Mouse (Mus musculus) hematopoietic stem cell, adult 5-6 weeks (primary cell): ENCODE results near the gene Elk1. TPM values are rescaled to one million over a fixed set of nuclear protein-coding genes. Genes with fewer than 3 reads are reported as not detected.

Experiments used
- ATAC-seq, 2 experiments: fragments of 125-278 bp in 1 of 2; replicated peaks in 1 of 2; 2 replicates each; pipeline ENCODE4 v1.8.0; 2016 to 2017; ENCODE audit warnings: inconsistent platforms in 2 of 2, mild to moderate bottlenecking in 2 of 2, moderate number of reproducible peaks in 2 of 2, low read depth in 1 of 2, moderate TSS enrichment in 1 of 2; ENCODE audit not compliant: low FRiP score in 2 of 2, poor library complexity in 2 of 2, severe bottlenecking in 2 of 2, insufficient read depth in 1 of 2, low TSS enrichment in 1 of 2
- total RNA-seq: library from RNA; stranded (forward); fragments of 172-1452, 232-1000 nt; gene quantifications from 2 replicates; pipeline ENCODE4 v1.2.3, GENCODE M21; 2017

Elk1 gene
- total RNA-seq: 4.4 and 6.7 TPM in 2 replicates

DNA sequence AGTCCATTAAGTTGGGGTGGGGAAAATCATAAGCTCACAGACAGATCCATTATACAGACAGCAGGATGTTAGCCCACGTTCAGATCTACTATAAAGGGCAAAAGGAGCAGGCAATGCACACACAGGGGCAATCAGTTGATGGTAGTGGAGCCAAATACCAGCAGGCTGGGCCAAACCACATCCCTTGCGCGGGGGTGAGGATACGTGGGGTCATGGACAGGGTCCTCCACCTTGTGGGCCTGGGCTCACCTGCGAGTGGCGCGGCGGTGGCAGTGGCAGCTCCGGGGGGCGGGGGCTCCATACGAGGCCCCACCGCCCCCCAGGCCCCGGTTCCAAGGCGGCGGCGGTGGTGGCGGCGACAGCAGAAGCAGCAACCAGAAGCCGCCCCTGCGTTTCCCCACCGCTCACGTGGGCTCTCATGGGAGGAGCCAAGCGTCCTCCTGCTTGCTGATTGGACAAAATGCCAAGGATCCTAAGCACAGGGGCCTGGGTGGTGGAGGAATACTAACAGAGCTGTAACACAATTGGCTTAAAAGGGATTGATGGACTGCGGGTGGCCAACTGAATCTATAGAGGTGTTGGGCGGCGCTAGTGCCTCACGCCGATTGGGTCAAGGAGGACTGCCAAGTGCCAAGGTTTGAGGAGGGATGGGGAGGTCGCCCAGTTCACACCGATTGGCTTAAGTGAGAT lies at the start of gene Elk1:
Elk1 (minus strand) TSS at position 418 of the 690 bp plus-strand sequence.
- peak; percentile 99 for ATAC-seq

DNA sequence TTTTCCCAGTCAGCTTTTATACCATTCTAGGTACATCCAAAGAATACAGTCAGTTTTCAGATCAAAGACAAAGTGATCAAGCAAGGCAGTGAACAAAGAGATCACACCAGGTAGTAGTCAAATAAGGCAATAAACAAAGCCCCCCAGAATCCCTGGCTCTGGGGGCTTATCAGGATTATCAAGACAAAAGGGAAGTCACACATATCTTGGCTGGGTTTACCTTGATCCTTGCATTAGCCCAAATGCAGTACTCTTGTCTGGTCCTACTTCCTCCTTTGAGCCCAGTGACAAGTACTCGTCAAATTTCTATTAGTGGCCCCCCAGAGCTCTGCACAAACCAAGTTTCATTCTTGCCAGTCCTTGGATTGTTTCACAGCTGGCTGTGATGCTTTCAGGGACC lies 30.5 kb upstream of the Elk1 start:
- ATAC-seq: no peak

DNA sequence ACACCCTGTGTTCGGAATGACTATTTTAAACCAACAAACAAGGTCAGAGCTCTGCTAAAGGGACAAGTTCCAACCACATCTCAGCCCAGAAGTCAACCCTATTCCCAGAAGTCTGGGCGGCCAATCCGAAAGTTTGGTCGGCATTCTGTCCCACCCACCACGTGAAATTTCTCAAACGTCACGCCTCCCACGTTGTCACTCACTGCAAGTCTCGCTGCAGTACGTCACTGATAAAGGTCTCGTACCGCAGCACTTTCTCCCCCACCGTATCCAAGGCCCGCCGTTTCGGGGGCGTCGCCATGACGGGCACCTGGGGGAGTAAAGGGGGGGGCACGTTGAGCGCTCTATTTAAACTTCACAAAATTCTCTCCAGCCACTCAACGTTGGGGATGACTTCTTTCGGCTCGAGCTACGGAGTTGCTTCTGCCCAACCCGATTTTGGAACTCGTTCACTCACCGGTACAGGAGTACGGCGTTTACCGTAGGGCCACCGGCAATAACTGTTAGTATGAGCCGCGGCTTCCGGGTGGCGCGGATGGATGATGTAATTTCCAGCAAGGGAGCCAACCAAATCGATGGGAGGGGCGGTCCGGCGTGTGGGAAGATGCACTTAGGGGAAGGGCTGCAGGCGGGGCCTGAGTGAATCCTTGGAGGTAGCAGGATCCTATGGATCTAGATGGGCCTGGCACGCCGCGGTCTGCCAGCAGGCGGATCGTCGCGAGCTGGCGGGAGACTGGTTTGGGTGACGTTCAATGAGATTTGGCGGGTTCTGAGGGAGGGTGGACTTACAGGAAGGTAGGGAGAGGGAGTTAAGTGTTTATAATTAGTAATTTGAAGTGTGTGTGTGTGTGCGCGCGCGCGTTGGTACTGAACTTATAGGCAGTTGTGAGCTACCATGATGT lies 11.3 kb upstream of the Elk1 start, which contains the start of gene Uxt:
Uxt (minus strand) TSS at position 541 of the 902 bp plus-strand sequence.
- peak; percentile 98 for ATAC-seq

DNA sequence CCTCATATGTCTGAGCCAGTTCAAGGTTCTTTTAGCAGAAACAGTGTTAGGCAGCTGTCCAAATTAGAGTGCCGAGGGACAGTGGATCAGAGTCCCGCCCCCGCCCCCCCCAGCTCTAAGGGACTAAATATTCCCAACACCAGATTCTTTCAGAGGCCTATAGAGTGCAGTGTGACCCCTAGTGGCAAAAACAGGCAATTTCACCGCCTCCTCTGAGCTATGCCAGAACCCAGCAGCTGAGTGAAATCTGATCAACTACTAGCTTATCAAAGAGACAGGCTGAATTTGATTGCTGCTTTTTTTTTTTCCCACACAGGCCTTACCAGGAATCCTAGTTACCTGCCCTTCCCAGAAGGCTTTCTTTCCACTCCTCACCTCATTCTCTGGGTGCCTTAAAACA lies 4.4 kb downstream of the Elk1 start:
- no peak for ATAC-seq

DNA sequence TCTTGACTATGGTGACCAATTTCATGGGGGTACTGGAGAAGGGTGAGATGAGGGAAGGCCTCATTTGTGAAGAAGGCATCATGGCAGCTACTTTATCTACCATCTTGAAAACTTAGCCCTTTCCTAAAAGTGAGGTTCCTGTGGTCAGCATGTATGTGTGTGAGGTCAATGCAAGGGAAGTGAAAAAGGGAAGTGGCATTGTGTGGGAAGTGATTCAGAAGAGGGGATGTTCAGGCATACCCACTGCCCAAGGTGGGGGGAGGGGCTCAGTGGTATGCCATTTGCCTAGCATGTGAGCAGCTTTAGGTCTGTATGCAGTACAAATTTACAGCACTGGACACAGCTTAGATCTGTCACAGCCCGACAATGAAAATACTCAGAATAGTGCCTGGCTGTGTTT lies 18.4 kb downstream of the Elk1 start:
- peak; percentile 71 to 85 for ATAC-seq

DNA sequence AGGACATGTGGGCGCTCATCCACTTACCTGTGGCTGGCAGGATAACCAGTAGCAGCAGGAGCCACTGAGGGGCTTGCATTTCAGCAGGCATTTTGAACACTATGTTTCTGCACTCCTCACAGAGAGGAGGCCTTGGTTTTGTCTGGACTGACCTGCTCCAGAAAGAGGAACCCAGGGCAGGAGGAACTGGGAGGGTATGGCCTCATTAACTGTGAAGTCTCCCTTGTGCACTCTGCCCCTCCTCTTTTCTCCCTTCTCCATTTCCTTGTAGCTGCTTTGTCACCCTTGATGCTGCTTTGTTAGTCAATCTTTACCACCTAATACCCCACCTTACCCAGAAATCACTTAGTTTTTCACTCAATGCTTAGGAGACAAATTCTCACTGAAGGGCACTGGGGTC lies 19.0 kb downstream of the Elk1 start, which contains the start of gene Cfp:
Cfp (minus strand) TSS at position 192 of the 400 bp plus-strand sequence.
- peak; percentile 81 to 87 for ATAC-seq

DNA sequence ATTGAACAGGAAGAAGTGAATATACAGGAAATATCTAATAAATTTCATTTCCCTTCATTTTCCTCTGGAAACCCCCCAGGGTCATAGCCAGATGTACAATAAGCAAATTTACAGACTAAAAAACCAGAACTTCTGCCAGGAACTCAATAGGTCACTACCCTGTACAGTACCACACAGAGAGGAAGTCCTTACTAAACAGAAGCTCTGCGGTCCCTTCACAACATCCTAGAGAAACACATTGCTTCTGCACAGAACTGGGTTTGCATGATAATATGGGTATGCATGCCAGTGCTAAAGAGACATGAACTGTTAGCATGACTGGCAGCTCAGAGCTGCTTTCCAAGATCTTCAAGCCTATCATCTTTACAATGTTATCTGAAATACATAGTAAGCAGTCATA lies 20.5 kb downstream of the Elk1 start:
- peak; percentile 50 to 59 for ATAC-seq

DNA sequence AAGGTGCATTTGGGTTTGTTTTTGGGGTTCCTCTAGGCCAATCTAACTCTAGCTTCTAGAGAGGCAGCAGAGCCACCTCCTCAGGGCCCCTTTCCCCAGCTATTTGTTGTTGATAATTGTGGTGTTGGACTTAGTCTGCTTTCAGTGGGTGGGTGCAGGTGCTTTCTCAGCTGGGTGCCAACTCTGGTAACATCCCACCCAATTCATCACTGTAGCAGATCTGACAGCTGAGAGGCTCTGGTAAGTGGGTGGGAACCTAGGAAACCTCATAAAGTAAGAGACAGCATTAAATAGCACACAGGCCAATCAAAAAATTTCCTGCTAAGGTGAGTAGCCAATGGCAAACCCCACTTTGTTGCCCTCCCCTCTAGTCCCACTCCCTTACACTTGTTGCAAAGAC lies 25.4 kb downstream of the Elk1 start:
- no peak for ATAC-seq

DNA sequence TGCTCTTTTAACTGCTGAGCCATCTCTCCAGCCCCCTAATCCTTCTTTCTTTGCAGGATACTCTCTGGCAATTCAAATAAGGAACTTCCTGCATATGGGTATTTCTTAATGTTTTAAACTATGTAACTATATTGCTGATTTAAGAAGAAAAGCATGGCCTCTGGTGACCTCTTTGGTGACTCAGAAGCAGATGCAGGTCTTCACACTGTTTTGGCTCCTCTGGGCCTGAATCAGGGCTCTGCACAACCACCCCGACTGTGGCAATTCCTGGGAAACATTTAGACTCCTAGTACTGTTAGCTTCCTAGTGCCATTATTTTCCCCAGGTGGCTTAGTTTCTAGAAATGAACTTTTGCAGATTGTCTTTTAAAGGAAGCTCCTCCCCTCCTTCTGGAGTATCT lies 26.9 kb downstream of the Elk1 start:
- no peak for ATAC-seq

DNA sequence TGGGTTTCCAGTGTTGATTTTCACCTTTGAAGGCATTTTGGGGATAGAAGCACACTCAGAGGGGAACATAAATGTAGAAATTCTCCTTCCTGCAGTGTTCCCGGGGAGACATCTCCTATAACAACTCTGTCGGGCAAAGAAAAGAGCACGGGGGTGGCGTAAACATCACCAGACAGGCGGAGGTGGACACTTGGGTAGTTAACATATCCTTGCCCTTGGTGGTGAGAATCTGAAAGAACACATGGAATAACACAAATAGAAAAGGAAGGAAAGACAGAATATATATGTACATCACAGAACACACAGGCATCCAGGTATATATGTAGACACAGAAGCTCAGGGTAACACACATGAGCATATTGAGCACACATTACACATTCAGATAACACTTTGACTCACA lies 29.0 kb downstream of the Elk1 start:
- no peak for ATAC-seq

DNA sequence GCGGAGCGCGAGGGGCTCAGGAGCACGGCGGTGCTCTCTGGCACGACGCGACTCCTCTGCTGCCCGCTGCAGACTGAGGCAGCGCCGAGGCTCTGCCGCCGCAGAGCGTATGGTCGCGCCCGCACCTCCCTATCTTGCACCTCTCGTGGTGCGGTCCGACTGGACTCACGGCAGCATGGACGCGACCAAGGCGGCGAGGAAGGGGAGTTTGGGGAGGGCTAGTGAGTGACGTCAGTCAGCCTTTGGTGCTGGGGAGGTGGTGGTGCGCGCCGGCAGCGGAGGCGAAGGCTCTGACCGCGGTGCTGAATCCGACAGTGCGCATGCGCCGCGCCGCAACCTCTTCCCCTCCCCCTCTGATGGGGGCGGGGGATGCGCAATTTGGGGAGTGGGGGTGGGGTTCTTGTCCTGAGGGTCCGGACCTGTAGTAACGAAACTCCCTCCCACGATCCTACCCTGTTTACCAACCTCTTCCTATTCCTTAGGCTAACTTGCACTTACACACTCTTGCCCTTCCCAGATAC lies 29.5 kb downstream of the Elk1 start, which contains the start of gene Syn1:
Syn1 (minus strand) TSS at position 161 of the 521 bp plus-strand sequence.
- ATAC-seq: peak; percentile 89 to 99

DNA sequence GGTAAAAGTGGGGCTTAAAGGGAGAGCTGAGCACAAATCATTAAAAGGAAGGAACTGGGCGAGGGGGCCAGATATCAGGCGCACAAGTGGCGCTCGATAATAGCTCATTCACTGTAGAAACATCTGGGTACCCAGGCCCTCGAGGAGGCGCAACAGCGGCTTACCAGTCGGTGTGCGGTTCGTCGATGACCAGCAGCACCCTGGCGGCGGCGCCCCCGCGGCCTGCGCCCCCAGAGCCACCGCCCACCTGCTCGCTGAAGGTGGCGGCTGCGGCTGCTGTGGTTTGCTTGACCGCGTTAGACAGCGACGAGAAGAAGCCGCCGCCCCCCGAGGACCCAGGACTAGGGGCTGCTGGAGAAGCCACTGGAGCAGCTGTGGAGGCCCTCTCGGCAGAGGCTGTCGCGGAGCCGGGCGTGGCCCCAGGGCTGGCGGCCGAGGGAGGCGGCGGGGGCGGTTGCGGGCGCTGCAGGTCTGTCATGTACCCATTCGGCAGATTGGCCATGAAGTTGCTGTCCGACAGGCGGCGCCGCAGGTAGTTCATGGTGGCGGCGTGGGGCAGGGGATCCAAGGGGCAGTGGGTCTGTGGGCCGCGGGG lies 30.1 kb downstream of the Elk1 start:
- no peak for ATAC-seq

DNA sequence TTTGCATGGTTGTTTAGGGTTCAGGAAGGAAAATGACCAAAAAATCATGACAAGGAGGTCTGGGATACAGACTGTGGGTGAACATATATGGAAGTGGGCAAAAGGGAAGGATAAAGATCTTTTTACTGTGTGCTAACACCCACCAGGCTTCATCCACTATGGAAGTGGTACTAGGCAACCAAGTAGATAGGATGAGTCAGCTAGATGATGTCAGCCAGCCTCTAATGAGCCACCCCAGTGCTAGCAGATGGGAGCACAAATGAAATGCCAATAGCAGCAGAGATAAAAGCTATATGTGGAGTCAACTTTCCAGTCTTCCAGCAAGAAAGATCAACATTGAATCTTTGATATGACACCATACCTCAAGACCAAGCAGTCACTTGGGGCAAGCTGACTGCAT lies 35.3 kb downstream of the Elk1 start:
- ATAC-seq: no peak

DNA sequence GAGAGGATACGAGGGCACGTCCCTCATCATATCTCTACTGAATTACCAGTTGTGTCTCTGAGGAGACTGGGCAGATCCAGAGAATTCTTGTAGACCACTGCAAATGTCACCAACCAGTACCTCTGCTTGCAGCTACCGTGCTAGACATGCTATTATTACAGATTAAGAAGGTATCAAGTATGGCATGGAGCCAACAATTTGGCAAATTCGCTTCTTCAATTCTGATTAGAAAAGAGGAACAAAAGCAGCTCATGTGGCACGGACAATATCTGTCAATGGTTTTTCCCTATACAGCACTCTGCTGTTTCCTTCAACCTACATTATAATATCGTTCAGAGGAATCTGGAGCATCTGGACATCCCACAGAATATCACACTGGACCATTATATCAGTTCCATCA lies 36.7 kb downstream of the Elk1 start:
- ATAC-seq: no peak

DNA sequence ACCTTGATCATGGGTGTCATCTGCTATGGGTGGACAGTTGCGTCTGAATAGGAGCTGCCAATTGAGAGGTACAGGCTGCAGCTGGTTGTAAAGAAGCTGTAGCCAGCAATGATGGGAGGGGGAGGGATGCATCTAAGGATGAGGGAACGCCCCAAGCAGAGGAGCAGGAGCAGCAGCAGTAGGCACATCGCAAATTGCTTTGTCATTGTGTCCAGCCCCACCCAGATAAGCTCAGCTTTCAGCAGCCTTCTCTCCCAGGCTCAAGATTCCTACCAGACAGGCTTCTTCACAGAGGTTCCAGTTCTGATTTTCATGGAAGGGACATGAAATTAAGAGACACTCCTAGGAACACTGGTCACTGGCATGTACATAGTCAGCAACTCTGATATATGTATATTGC lies 40.3 kb downstream of the Elk1 start:
- ATAC-seq: no peak
